Mouse (Mus musculus) liver, embryonic 13.5 days (tissue): ENCODE measurements around the gene AC124108.1. TPM values are rescaled to one million over a fixed set of nuclear protein-coding genes. Genes with fewer than 3 reads are reported as not detected.
A peak's percentile ranks its signal among the peaks of the same experiment; 100 is the strongest.

Experiments used
- ATAC-seq: fragments of 200-750 bp; cut with Nextera tagmentation; 2 replicates; pipeline ENCODE4 v1.8.0; 2017; ENCODE audit warnings: low read depth, mild to moderate bottlenecking, moderate number of reproducible peaks, moderate library complexity
- DNase-seq: peaks from one replicate; pipeline ENCODE4 v3.0.0; 2022
- H3K27ac ChIP-seq: fragments of 300-500 bp; sonication (generic); 2 replicates; pipeline ENCODE4 v1.5.1; 2015; ENCODE audit warnings: moderate library complexity, mild to moderate bottlenecking, inconsistent platforms
- H3K27me3 ChIP-seq: fragments of 300-500 bp; sonication (generic); 2 replicates; pipeline ENCODE4 v1.6.1; 2015; ENCODE audit warnings: mild to moderate bottlenecking, inconsistent platforms
- H3K36me3 ChIP-seq: fragments of 300-500 bp; sonication (generic); 2 replicates; pipeline ENCODE4 v1.6.1; 2015; ENCODE audit warnings: mild to moderate bottlenecking, inconsistent platforms
- H3K4me1 ChIP-seq: fragments of 300-500 bp; sonication (generic); replicated peaks from 2 replicates; pipeline ENCODE4 v1.6.1; 2015; ENCODE audit warnings: inconsistent platforms
- H3K4me2 ChIP-seq: fragments of 300-500 bp; sonication (generic); 2 replicates; pipeline ENCODE4 v1.6.1; 2015; ENCODE audit warnings: inconsistent platforms, mild to moderate bottlenecking, moderate library complexity
- H3K4me3 ChIP-seq: fragments of 300-500 bp; sonication (generic); replicated peaks from 2 replicates; pipeline ENCODE4 v1.5.1; 2015; ENCODE audit warnings: mild to moderate bottlenecking, inconsistent platforms
- H3K9ac ChIP-seq: fragments of 300-500 bp; sonication (generic); 2 replicates; pipeline ENCODE4 v1.6.1; 2015; ENCODE audit warnings: mild to moderate bottlenecking, inconsistent platforms
- H3K9me3 ChIP-seq: fragments of 300-500 bp; sonication (generic); replicated peaks from 2 replicates; pipeline ENCODE4 v1.6.1; 2016; ENCODE audit warnings: inconsistent platforms
- WGBS: fragments of 180-500 bp; shearing (Covaris S2); methylation state at CpG from one replicate; pipeline ENCODE4 v1.1.7; 2015; ENCODE audit not compliant: insufficient replicate concordance; 5-methylcytosine and 5-hydroxymethylcytosine counted together
- polyA plus RNA-seq: library from polyadenylated mRNA; unstranded; fragments of >200 nt; fragmentation: Nextera tagmentation; extraction: Ambion mirVana; gene quantifications from 2 replicates; pipeline ENCODE4 v1.2.1, GENCODE M21; 2015

The AC124108.1 gene
- polyA plus RNA-seq, 1 experiment from 2014 or later, result not detected

GRCm38 (mm10) chr1:132195100-132195499, 3.8 kb downstream of the AC124108.1 start:
- Histone ChIP-seq H3K4me1 (peaks cover 11% of the 10 kb centered on the region; the same call in 1 of the 2 replicates), H3K9me3 (no peaks in the 10 kb centered on the region), H3K9ac (no peak overlapping the region), H3K27me3 (peaks cover 100% of the 10 kb centered on the region), H3K36me3 (no peaks in the 10 kb centered on the region), H3K4me2 (no peak overlapping the region), H3K4me3 (no peak overlapping the region), H3K27ac (no peak overlapping the region)
- DNase-seq (no peak), ATAC-seq (no peak)
- 52% methylated on average over 9 of the region's 9 CpGs for WGBS

- H3K9me3 ChIP-seq, result no peaks in the 10 kb centered on the region
- H3K4me2 ChIP-seq, result no peak overlapping the region
- no peak overlapping the region for H3K4me3 ChIP-seq
- 42% methylated on average over 5 of the region's 5 CpGs for WGBS
- peaks cover 10% of the 10 kb centered on the region; the same call in 1 of the 2 replicates for H3K4me1 ChIP-seq
- no peaks in the 10 kb centered on the region for H3K36me3 ChIP-seq
- ATAC-seq (no peak), DNase-seq (no peak)
- no peak overlapping the region for H3K27ac ChIP-seq
- peaks cover 100% of the 10 kb centered on the region for H3K27me3 ChIP-seq
- no peak overlapping the region for H3K9ac ChIP-seq
Measured at GRCm38 (mm10) chr1:132195681-132196080, 4.4 kb downstream of the AC124108.1 start.

DNA sequence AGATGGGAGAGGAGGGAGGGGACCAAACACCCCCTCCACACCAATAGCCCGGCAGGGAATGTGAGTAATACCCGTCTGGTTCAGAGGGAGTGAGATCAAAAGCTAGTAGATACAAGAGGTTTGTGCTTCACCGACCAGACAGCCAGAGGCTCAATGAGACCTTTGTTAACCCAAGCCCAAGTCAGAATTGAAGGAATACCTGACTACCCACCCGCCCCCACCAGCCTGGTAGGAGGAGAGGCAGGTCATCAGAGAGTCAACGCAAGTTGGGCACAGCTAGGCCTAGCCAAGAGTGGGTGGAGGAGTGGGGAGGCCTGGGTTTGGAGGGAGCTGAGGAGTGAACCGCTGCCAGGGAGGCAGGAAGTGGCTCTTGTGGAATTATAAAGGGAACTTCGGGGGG, 5.1 kb downstream of the AC124108.1 start:
- H3K36me3 ChIP-seq, result no peaks in the 10 kb centered on the region
- no peak for ATAC-seq
- no peak overlapping the region for H3K9ac ChIP-seq
- H3K4me1 ChIP-seq, result peaks cover 9% of the 10 kb centered on the region; the same call in 1 of the 2 replicates
- H3K27ac ChIP-seq, result no peak overlapping the region
- H3K9me3 ChIP-seq, result no peaks in the 10 kb centered on the region
- H3K4me2 ChIP-seq, result no peak overlapping the region
- peaks cover 100% of the 10 kb centered on the region for H3K27me3 ChIP-seq
- WGBS, result 45% methylated on average over 7 of the region's 7 CpGs
- H3K4me3 ChIP-seq, result no peak overlapping the region
- DNase-seq, result no peak

DNA sequence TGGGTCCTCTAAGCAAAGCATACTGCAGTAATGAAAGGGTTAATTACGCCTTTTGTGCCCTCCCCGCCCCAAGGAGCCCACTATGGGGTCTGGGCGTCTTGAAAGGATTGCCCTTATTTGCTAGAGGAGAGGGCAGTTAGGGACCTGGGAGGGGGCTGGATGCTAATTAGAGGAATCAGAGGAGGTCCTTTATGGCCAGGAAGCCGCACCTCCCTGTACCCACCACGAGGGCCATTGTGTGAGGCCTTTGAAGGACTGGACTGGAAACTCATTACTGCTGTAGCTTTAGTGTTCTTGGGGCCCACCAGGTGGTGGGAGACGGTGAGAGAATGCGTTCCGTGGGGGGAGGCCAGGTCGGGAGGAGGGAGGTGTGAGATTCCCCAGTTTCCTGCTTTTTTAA, 6.4 kb downstream of the AC124108.1 start:
- ATAC-seq (no peak), DNase-seq (no peak)
- Histone ChIP-seq H3K36me3 (no peaks in the 10 kb centered on the region), H3K4me1 (peaks cover 9% of the 10 kb centered on the region; the same call in 1 of the 2 replicates), H3K27ac (no peak overlapping the region), H3K9me3 (no peaks in the 10 kb centered on the region), H3K4me2 (no peak overlapping the region), H3K27me3 (peaks cover 98% of the 10 kb centered on the region), H3K9ac (no peak overlapping the region), H3K4me3 (no peak overlapping the region)
- 12% methylated on average over 9 of the region's 9 CpGs for WGBS

DNA sequence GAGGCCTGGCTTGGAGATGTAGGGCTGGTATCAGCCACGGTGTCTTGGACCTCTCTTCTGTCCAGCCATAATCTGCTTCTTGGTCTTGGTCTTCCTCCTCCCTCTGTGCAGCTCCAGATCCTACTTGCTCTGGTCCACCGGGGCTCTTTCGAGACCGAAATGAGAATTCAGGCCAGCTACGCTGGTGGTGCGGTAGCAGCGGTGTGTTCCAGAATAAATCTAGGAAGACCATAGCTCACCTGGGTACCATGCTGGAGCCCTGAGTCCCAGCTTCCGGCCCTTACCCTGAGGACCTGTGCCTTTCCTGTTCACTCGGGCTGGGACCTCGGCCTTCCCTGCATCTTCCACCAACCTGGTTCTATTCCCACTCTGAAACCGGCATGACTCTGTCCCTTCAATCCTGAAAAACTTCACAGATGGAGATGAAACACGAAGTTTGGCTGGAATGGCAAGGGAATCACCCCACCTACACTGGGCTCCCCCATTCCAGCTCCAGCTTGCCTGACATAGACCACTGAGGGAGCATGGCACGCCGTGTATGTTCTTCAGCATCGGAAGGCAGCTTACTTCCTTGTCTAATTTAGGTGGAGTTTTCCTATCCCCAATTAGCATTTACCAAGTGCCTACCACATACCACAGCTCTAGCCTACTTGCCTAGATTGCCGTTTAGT, 7.3 kb downstream of the AC124108.1 start:
- peaks cover 96% of the 10 kb centered on the region for H3K27me3 ChIP-seq
- H3K4me2 ChIP-seq, result no peak overlapping the region
- no peak overlapping the region for H3K4me3 ChIP-seq
- peaks cover 9% of the 10 kb centered on the region; the same call in 1 of the 2 replicates for H3K4me1 ChIP-seq
- H3K27ac ChIP-seq, result no peak overlapping the region
- H3K9me3 ChIP-seq, result no peaks in the 10 kb centered on the region
- DNase-seq, result no peak
- no peak for ATAC-seq
- H3K36me3 ChIP-seq, result no peaks in the 10 kb centered on the region
- no peak overlapping the region for H3K9ac ChIP-seq
- 70% methylated on average over 16 of the region's 16 CpGs for WGBS

DNA sequence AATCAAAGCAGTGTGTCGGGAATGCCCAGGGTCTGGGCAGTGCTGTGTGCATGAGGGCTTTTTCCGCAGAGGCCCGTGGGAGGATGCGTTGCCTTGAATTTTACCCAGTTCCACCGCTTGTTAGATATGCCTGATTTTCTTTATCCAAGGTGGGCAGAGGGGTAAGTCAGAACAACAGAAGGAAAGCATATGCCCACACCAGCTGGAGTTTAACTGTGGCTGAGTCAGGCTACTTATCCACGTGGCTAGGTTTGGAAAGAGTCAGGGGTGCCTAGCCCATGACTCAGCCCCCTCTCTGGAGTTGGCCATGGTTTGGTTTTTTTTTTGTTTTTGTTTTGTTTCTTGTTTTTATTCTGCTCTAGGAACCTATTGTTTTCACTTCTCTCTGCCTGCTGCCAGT, 8.0 kb downstream of the AC124108.1 start:
- H3K9me3 ChIP-seq, result no peaks in the 10 kb centered on the region
- no peak overlapping the region for H3K4me3 ChIP-seq
- 58% methylated on average over 6 of the region's 6 CpGs for WGBS
- peaks cover 96% of the 10 kb centered on the region for H3K27me3 ChIP-seq
- no peak overlapping the region for H3K27ac ChIP-seq
- ATAC-seq (no peak), DNase-seq (no peak)
- no peaks in the 10 kb centered on the region for H3K36me3 ChIP-seq
- H3K4me2 ChIP-seq, result no peak overlapping the region
- H3K4me1 ChIP-seq, result peaks cover 9% of the 10 kb centered on the region; the same call in 1 of the 2 replicates
- no peak overlapping the region for H3K9ac ChIP-seq

GRCm38 (mm10) chr1:132199934-132200333, 8.7 kb downstream of the AC124108.1 start:
- no peak overlapping the region for H3K4me3 ChIP-seq
- H3K27me3 ChIP-seq, result peaks cover 96% of the 10 kb centered on the region
- 12% methylated on average over 12 of the region's 12 CpGs for WGBS
- H3K27ac ChIP-seq, result no peak overlapping the region
- no peak for ATAC-seq
- no peaks in the 10 kb centered on the region for H3K9me3 ChIP-seq
- no peak for DNase-seq
- H3K36me3 ChIP-seq, result no peaks in the 10 kb centered on the region
- H3K4me2 ChIP-seq, result 0 out of 2 replicates have a peak overlapping the region, but pooled peaks have one; percentile 19
- H3K4me1 ChIP-seq, result peaks cover 9% of the 10 kb centered on the region; the same call in 1 of the 2 replicates
- H3K9ac ChIP-seq, result no peak overlapping the region

DNA sequence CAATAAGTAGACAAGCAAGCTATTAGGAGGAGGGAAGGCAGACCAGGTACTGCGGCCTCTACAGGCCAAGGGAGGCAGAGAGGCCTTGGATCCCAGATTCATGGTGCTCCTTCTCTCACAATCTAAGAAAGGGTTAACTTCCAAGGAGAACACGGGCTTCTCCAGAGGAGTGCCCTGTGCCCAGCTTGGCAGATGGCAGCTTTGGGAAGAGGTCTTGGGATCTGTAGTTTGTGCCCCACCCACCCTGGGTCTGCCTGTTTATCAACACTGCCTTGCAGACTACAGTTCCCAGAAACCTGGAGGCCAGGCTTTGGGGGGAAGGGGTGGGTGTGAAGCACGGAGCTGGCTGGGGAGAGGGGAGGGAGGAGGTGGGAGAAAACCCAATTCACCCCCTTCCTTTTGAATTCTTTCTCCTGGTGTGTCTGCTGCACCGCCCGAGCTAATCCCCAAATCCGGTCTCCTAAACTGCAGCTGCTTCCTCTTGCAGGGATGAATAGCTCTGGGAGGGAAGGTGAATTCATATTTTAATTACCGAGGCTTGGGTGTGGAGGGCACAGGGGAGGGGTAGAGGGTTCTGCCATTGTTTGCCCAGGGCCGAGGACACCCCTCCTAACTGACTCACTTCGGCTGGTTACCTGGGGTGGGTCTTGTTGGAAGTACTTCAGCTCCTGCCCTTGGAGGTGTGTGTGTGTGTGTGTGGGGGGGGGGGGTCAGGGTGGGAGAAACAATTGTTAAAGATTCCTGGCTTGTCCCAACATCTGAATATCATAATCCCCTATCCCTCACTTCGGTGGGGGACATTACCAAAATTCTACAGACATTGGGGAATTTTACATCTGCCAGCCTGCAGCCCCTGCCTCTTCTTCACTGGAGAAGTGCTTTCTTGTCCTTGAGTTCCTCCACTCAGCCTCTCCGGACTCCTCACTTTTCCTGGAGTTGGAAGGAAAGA, 9.6 kb downstream of the AC124108.1 start:
- Histone ChIP-seq H3K27me3 (peaks cover 90% of the 10 kb centered on the region), H3K4me3 (no peak overlapping the region), H3K4me2 (0 out of 2 replicates have a peak overlapping the region, but pooled peaks have one; percentile 19), H3K9ac (no peak overlapping the region), H3K9me3 (no peaks in the 10 kb centered on the region), H3K36me3 (no peaks in the 10 kb centered on the region), H3K4me1 (peaks cover 9% of the 10 kb centered on the region; the same call in 1 of the 2 replicates), H3K27ac (no peak overlapping the region)
- DNase-seq (no peak), ATAC-seq (no peak)
- WGBS, result 27% methylated on average over 11 of the region's 11 CpGs

- peaks cover 87% of the 10 kb centered on the region for H3K27me3 ChIP-seq
- WGBS, result 54% methylated on average over 4 of the region's 4 CpGs
- H3K9me3 ChIP-seq, result no peaks in the 10 kb centered on the region
- H3K9ac ChIP-seq, result no peak overlapping the region
- peaks cover 9% of the 10 kb centered on the region; the same call in 1 of the 2 replicates for H3K4me1 ChIP-seq
- H3K4me3 ChIP-seq, result no peak overlapping the region
- no peak overlapping the region for H3K27ac ChIP-seq
- ATAC-seq (no peak), DNase-seq (no peak)
- H3K4me2 ChIP-seq, result no peak overlapping the region
- no peaks in the 10 kb centered on the region for H3K36me3 ChIP-seq
Measured at GRCm38 (mm10) chr1:132201511-132201860, 10.2 kb downstream of the AC124108.1 start.

GRCm38 (mm10) chr1:132201936-132202335, 10.7 kb downstream of the AC124108.1 start:
- H3K4me2 ChIP-seq, result no peak overlapping the region
- no peak overlapping the region for H3K27ac ChIP-seq
- H3K36me3 ChIP-seq, result no peaks in the 10 kb centered on the region
- no peak overlapping the region for H3K4me3 ChIP-seq
- no peaks in the 10 kb centered on the region for H3K9me3 ChIP-seq
- no peak for DNase-seq
- H3K9ac ChIP-seq, result no peak overlapping the region
- H3K4me1 ChIP-seq, result peaks cover 9% of the 10 kb centered on the region; the same call in 1 of the 2 replicates
- no peak for ATAC-seq
- H3K27me3 ChIP-seq, result peaks cover 85% of the 10 kb centered on the region
- 40% methylated on average over 2 of the region's 2 CpGs for WGBS

DNA sequence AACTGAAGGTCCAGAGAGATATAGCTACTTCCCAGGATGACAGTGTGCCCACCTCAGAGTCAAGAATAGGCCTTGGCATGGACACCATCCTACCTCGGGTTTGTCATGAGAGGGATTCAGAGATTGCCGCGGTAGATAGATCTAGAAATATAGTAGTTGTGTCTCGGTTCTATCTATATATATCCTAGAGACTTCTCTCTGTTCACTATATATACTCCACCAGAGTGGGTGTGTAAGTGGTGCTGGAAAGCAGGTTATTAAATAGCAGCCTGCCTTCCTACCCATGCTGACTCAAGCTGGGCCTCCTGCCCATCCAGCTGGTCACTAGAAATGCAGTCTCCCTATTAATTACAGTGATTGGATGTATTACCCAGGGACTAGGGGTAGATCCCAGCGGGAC, 11.5 kb downstream of the AC124108.1 start:
- H3K27me3 ChIP-seq, result peaks cover 85% of the 10 kb centered on the region

More for the DNA sequence above, 11.5 kb downstream of the AC124108.1 start:
- H3K27ac ChIP-seq, result no peak overlapping the region
- DNase-seq, result no peak
- no peaks in the 10 kb centered on the region for H3K36me3 ChIP-seq
- no peak for ATAC-seq
- no peaks in the 10 kb centered on the region for H3K9me3 ChIP-seq
- 76% methylated on average over 5 of the region's 5 CpGs for WGBS
- no peak overlapping the region for H3K9ac ChIP-seq
- no peak overlapping the region for H3K4me3 ChIP-seq
- H3K4me2 ChIP-seq, result no peak overlapping the region
- H3K4me1 ChIP-seq, result peaks cover 9% of the 10 kb centered on the region; the same call in 1 of the 2 replicates
